Mouse (Mus musculus) kidney, adult 2 months (tissue): Measurements from ENCODE around the gene Lypd9.

Experiments
- CTCF ChIP-seq: fragments of 200-500 bp; conservative IDR thresholded peaks from 2 replicates; pipeline ENCODE4 v1.5.1; 2011; ENCODE audit warnings: low read depth, mild to moderate bottlenecking, control low read depth, low read length, moderate library complexity, mixed read lengths; ENCODE audit not compliant: insufficient read depth, insufficient read length
- POLR2A ChIP-seq: fragments of 200-500 bp; IDR thresholded peaks from one replicate; pipeline ENCODE4 v1.6.1; 2011; ENCODE audit warnings: low read depth, low read length, control low read depth

DNA sequence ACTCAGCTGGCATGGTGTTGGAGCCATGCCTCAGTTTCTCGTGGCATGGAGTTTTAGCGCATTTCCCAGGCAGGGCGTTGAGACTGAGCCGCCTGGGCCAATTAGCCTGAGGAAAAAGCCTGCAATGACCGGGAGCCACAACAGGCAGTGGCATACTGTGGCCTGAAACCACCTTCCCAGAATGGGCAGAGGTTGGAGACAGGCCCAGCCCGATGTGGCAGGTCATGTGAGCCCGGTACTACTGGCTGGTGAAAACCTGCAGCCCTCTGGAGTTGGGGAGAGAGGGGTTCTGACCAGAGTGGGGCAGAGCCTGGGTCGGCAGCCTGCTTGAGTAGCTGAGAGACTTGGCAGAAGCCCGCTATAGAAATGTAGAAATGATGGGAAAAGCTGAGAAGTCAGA lies 46.0 kb upstream of the Lypd9 start:
- no peak for TF ChIP-seq POLR2A
- TF ChIP-seq CTCF: no peak
